Mouse (Mus musculus): Measurements from ENCODE around the gene Rhbdl2.

The Rhbdl2 gene

DNA sequence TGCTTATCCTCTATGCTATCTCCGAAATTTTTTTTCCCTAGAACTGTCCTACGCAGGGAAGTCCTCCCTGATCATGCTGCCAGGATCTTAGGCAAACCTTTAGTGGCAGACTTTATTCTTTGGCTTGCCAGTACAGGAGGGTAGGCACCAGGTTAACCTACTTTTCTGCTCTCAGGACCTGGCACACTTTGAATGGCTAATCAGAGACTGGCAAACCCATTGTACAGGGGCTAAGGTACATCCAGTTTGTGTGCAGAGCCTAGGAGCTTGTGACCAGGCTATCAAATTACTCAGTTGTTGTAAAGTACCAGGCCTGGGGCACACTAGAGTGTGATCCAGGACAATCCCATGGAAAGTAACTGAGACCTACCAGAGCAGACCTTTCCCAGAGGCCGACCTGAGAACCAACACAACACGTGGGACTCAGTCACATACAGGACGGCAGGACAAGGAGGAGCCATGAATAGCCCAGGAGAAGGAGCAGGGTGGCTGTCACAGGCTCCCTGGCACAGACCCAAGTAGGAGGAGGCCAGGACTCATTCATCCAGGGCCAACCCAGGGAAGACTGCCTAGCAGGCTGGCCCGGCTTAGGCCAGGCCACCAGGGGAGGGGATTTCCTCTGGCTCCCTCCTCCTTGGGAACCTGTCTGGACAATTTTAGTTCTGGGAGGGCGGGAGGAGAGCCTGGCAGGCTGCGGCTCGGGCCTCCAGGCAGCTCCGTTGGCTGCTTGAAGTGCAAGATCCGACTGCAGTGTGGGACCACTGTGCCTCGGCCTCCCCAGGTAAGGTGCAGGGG is at the start of gene Rhbdl2:
Rhbdl2 (plus strand) TSS at position 684 of the 795 bp plus-strand sequence.
- no peak for DNase-seq (ENCODE audit: low read depth, low spot score)
- Histone ChIP-seq H3K27me3 (ENCODE audit: control insufficient read depth, insufficient read depth, low read length, poor library complexity, severe bottlenecking) (no peaks in the 10 kb centered on the region), H3K36me3 (ENCODE audit: control insufficient read depth, insufficient read depth, low read length, poor library complexity, severe bottlenecking) (no peaks in the 10 kb centered on the region)

DNA sequence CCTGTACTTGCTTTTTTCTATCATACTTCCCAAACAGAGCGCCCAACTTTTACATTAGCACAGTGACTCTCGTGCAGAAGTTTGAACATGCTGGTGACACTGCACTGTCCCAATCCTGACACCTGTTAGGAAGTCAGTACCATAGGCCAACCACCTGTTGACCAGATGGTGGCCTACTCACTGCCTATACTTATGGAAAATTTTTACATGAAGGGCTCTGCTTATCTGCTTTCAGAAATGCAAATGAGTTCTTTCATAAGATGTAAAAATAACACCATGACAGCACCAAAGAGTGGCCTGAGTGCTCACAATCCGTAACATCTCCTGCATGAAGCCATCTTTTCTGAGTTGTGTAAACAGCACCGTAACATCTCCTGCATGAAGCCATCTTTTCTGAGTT is 49.0 kb upstream of the Rhbdl2 start:
- H3K36me3 ChIP-seq (ENCODE audit: control insufficient read depth, insufficient read depth, low read length, poor library complexity, severe bottlenecking) = peaks cover 10% of the 10 kb centered on the region; the same call in 1 of the 2 replicates
- H3K27me3 ChIP-seq (ENCODE audit: control insufficient read depth, insufficient read depth, low read length, poor library complexity, severe bottlenecking) = no peaks in the 10 kb centered on the region
- no peak for DNase-seq (ENCODE audit: low read depth, low spot score)

DNA sequence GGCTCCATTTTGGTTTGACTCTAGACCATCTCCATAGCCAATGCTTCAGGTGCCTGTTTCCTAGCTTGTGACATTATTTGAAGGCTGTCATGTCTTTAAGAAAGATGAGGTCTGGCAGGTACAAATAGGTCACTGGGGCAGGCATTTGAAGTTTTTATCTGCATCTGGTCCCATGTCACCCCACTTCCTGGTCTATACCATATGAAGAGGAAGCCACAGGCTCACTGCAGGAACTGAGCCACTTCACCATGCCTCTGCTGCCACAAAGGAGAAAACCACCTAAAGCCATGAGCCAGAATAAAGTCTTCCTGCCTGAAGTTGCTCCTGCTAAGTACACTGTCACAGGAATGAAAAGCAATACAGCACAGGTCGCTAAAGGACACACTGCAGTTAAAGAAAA is 44.8 kb upstream of the Rhbdl2 start:
- Histone ChIP-seq H3K36me3 (ENCODE audit: control insufficient read depth, insufficient read depth, low read length, poor library complexity, severe bottlenecking) (peaks cover 6% of the 10 kb centered on the region; the same call in 1 of the 2 replicates), H3K27me3 (ENCODE audit: control insufficient read depth, insufficient read depth, low read length, poor library complexity, severe bottlenecking) (no peaks in the 10 kb centered on the region)
- no peak for DNase-seq (ENCODE audit: low read depth, low spot score)

DNA sequence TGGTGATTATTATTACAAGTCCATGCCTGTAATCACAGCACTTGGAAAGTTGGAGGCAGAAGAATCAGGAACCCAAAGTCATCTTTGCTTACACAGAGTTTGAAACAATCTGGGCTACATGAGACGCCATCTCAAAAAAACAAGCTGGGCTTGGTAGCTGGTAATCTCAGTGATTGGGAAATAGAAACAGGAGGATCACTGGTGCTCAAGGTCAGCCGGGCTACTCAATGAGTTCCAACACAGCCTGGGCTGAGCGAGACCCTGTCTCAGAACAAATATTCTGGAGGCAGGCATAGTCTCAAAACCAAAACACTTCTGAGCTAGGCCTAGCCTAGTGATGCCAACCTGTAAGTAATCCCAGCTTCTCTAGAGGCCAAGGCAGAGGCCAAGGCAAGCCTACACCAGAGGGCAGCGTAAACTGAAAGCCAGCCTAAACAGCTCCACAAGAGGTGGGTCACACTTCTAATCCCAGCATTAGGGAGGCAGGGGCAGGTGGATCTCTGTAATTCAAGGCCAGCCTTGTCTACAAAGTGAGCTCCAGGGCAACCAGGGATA is 42.4 kb upstream of the Rhbdl2 start:
- peak; percentile 15 for DNase-seq (ENCODE audit: low read depth, low spot score)
- no peaks in the 10 kb centered on the region for H3K27me3 ChIP-seq (ENCODE audit: control insufficient read depth, insufficient read depth, low read length, poor library complexity, severe bottlenecking)
- H3K36me3 ChIP-seq (ENCODE audit: control insufficient read depth, insufficient read depth, low read length, poor library complexity, severe bottlenecking) = 0 out of 2 replicates have a peak, but pooled peaks cover 4% of the 10 kb centered on the region

DNA sequence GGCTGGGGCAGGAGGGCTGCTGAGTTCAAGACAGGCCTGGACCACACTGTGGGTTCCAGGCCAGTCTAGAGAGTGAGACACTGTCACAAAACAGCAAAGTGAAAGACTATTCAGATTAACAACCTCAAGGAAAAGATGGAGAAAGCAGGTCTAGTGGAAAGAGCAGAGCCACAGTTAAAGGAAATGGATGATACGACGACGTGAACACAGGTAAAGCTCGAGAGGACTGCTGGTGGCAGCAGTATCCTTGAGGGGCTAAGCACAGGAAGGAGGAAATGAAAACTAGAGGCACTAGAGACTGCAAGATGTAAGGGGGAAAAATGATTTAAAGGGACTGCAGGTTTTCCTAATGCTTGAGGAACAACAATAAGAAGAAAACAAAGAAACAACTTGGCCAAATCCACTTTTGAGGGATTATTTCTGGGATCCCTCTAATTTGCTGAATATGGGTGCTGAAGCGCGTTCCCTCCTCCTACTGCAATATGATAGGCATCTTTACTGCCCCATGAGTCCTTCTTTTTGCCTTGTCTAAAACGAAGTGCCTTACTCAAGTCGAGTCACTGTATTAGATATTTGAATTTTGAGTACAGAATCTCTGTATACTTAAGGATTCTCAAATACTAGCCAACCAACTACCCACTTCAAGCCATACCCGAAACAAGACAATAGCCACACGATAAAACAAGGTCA is 38.8 kb upstream of the Rhbdl2 start:
- Histone ChIP-seq H3K27me3 (ENCODE audit: control insufficient read depth, insufficient read depth, low read length, poor library complexity, severe bottlenecking) (no peaks in the 10 kb centered on the region), H3K36me3 (ENCODE audit: control insufficient read depth, insufficient read depth, low read length, poor library complexity, severe bottlenecking) (no peaks in the 10 kb centered on the region)
- DNase-seq (ENCODE audit: low read depth, low spot score) = peak; percentile 31

DNA sequence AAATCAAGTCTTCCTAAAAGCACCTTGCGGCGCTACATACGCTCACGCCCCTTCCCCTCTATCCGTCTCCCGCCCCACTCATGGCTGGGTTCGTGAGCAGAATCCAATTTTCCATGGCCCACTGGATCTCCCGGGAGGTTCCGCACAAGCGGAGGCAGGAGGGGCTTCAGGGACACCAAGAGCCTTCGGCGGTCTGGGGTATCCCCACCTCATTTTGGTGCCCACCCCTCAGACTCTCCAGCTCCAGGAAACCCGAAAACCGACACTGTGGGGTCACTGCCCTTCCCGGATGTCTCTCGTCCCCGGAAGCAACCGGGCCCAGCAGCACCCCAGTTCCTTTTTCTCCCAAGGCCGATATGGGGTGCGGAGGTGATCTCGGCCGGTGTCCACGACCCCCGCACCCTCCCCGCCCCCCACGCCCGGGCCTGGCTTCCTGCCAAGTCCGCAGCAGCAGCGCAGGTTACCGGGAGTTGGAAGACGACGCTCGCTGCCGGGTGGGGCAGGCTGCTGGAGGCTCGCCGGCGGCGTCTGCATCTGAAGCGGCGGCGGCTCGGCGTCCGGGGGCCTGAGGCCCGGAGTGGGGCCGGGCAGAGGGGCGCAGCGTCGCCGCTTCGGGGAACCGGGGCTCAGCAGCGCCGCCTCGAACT is 38.1 kb upstream of the Rhbdl2 start:
- no peak for DNase-seq (ENCODE audit: low read depth, low spot score)
- H3K36me3 ChIP-seq (ENCODE audit: control insufficient read depth, insufficient read depth, low read length, poor library complexity, severe bottlenecking) = no peaks in the 10 kb centered on the region

DNA sequence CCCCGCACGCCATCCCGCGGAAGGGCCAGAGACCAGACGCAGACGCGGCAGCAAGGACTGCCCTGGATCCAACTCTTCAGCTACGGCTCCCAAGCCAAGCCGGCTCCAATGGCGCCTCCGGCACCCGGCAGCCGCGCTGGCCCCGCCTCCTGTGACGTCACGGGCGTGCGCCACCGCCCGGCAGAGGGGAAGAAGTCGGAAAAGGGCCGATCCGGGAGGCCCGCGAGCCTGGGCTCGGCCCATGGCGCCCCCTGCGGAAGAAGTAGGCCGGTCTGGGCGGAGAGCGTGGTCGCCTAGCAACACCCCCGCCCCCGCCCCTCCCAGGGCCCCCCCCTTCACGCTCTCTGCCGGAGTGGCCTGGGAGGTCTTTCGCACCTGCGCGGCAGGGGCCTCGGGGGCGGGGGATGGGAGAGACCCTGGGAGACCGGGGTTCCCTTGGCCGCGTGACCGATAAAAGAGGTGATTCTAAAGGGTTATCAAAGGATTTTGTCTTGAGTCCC is 37.5 kb upstream of the Rhbdl2 start, which contains the start of gene Akirin1:
Akirin1 (minus strand) TSS at position 194 of the 500 bp plus-strand sequence.
- Histone ChIP-seq H3K36me3 (ENCODE audit: control insufficient read depth, insufficient read depth, low read length, poor library complexity, severe bottlenecking) (no peaks in the 10 kb centered on the region), H3K27me3 (ENCODE audit: control insufficient read depth, insufficient read depth, low read length, poor library complexity, severe bottlenecking) (no peaks in the 10 kb centered on the region)
- DNase-seq (ENCODE audit: low read depth, low spot score) = peak; percentile 97

More for the DNA sequence above, 38.1 kb upstream of the Rhbdl2 start:
- H3K27me3 ChIP-seq (ENCODE audit: control insufficient read depth, insufficient read depth, low read length, poor library complexity, severe bottlenecking) = no peaks in the 10 kb centered on the region

DNA sequence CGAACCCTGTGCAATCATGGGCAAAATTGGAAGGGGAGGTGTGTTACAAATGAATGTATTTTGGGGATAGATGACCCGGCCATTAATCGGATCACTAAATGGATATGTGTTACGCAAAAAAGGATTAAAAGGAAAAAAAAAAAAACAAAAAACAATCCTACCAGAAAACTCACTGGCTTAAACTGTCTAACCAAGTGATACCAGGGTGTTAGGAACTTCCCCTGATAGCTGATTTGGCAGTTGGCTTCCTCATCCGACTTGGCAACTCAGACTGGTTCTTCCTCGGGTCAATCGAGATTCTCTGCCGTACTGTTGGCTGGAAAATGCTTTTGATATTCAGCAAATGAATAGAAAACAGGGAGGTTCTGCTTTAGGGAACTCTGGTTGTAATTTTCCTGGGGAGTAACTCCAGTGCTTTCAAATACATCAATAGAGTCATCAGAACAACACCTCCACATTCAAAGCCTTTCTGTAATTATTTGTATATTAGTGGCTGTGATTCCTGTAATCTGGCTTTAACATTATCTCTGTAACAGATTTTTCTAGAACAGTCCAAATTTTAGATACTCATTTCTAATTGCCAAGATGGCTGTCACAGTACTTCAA is 36.9 kb upstream of the Rhbdl2 start:
- DNase-seq (ENCODE audit: low read depth, low spot score) = peak; percentile 57
- H3K27me3 ChIP-seq (ENCODE audit: control insufficient read depth, insufficient read depth, low read length, poor library complexity, severe bottlenecking) = no peaks in the 10 kb centered on the region
- H3K36me3 ChIP-seq (ENCODE audit: control insufficient read depth, insufficient read depth, low read length, poor library complexity, severe bottlenecking) = no peaks in the 10 kb centered on the region

DNA sequence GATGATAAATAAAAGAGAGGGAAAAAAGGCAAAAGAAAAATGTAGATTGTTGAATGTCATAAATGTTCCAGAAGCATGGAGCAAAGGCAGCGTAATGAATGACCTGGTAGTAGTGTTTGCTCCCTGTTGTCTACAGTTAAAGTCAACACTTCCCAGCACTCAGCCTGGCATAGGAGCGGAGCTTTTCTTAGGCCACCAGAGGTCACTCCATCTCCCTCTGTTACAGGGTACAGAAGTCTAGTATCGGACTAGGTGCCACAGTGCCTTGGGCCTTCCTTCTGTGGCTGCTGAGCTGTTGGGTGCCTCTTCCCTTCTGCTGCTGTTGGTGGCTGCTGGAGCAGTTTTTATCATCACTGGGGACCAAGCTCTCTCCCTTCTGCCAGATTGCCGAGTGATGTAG is 29.4 kb upstream of the Rhbdl2 start:
- Histone ChIP-seq H3K27me3 (ENCODE audit: control insufficient read depth, insufficient read depth, low read length, poor library complexity, severe bottlenecking) (no peaks in the 10 kb centered on the region), H3K36me3 (ENCODE audit: control insufficient read depth, insufficient read depth, low read length, poor library complexity, severe bottlenecking) (no peaks in the 10 kb centered on the region)
- peak; percentile 53 for DNase-seq (ENCODE audit: low read depth, low spot score)

DNA sequence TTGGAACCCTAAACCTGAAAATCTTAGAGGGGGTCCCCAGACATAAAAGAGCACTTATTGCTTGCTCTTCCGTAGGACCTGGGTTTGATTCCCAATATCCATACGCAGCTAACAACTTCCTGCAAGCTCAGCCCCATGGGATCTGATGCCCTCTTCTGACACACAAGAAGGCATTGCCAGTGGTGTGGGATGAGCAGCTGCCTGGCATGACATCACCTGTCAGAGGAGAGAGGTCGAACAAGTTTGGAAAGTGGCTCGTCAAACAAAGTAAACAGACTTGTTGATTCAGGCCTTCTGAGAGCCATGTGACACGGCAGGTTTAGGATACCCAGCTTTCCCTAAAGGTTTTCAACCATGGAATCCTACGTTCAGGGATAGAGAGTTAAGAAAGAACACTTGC is 22.6 kb upstream of the Rhbdl2 start:
- no peak for DNase-seq (ENCODE audit: low read depth, low spot score)
- Histone ChIP-seq H3K27me3 (ENCODE audit: control insufficient read depth, insufficient read depth, low read length, poor library complexity, severe bottlenecking) (no peaks in the 10 kb centered on the region), H3K36me3 (ENCODE audit: control insufficient read depth, insufficient read depth, low read length, poor library complexity, severe bottlenecking) (no peaks in the 10 kb centered on the region)

DNA sequence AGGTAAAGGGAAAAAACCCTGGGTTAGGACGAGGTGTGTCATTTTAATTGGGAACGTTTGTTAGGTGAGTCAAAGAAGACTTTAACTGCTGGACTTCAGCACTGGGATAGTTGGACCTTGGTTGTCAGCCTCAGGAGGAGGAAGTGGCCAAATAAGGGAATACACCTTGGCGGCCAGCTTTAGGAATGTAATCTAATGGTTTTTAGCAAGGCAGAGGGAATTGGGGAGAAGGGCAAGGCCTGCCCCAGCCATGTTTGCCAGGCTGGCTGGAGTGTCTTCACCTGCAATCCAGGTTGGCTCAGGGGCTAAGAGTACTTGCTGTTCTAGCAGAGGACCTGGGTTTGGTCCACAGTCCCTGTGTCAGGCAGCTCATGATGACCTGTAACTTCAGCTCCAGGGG is 19.9 kb upstream of the Rhbdl2 start:
- no peak for DNase-seq (ENCODE audit: low read depth, low spot score)
- no peaks in the 10 kb centered on the region for H3K36me3 ChIP-seq (ENCODE audit: control insufficient read depth, insufficient read depth, low read length, poor library complexity, severe bottlenecking)

DNA sequence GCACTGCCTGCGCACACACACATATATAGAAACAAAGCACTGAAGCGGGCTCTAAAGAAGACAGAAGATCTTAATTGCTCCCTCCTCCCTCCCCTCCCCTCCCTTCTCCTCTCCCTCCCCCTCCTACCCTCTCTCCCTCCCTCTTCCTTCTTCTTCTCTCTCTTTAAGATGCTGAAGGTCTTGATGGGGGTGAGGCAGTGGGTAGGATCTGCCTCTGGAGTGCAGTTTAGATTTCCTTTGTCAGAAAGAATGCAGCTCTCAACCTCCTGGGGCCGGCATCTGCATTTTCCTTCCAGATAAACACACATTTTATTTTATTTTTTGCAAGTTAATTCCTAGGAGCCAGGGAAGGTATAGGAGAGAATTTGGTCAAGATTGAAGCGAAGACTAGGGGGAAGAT is 19.4 kb upstream of the Rhbdl2 start:
- no peak for DNase-seq (ENCODE audit: low read depth, low spot score)
- Histone ChIP-seq H3K27me3 (ENCODE audit: control insufficient read depth, insufficient read depth, low read length, poor library complexity, severe bottlenecking) (no peaks in the 10 kb centered on the region), H3K36me3 (ENCODE audit: control insufficient read depth, insufficient read depth, low read length, poor library complexity, severe bottlenecking) (no peaks in the 10 kb centered on the region)

More for the DNA sequence above, 19.9 kb upstream of the Rhbdl2 start:
- no peaks in the 10 kb centered on the region for H3K27me3 ChIP-seq (ENCODE audit: control insufficient read depth, insufficient read depth, low read length, poor library complexity, severe bottlenecking)

DNA sequence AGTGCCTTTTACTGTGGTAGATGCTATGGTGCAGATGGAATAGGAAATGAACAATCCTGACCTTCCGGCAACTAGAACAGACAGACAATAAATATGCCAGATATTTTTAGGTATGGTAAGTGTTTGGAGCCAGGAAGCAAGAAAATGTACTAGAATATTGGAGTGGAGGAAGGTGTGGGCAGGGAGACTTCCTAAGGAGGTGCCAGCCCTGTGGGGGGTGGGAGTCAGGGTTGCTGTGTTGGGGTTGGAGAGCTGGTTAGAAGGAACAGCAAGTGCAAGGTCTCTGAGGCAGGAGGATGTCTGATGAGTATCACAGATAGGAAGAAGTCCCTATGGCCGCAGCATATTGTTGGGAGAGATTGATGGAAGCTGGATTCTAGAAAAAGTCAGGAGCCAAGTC is 5.0 kb downstream of the Rhbdl2 start:
- no peak for DNase-seq (ENCODE audit: low read depth, low spot score)
- Histone ChIP-seq H3K27me3 (ENCODE audit: control insufficient read depth, insufficient read depth, low read length, poor library complexity, severe bottlenecking) (no peaks in the 10 kb centered on the region), H3K36me3 (ENCODE audit: control insufficient read depth, insufficient read depth, low read length, poor library complexity, severe bottlenecking) (no peaks in the 10 kb centered on the region)

DNA sequence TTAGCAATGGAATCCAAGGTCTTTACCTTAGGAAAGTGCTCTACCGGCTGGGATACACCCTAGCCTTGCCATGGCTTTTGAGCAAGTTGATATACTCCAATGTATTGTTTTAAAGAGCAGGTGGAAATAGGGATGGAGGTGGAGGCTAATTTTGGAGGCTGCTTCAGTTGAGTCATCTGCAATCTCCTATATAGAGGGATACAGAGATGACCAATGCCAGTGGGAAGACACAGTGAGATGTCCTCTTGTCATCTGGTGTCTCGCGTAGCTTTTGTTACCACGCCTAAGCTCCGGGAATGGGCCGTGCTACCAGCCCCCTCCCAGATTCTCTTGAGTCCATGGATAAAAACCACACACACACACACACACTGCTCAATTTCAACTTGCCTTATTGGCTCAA is 5.5 kb downstream of the Rhbdl2 start:
- DNase-seq (ENCODE audit: low read depth, low spot score) = no peak
- Histone ChIP-seq H3K36me3 (ENCODE audit: control insufficient read depth, insufficient read depth, low read length, poor library complexity, severe bottlenecking) (no peaks in the 10 kb centered on the region), H3K27me3 (ENCODE audit: control insufficient read depth, insufficient read depth, low read length, poor library complexity, severe bottlenecking) (no peaks in the 10 kb centered on the region)

All from splenic B cell, adult 2 months (primary cell).